Mouse (Mus musculus): ENCODE data around the gene Acsl6.
A peak's percentile ranks its signal among the peaks of the same experiment; 100 is the strongest.
"Not testable (repeated sequence)": the region's sequence is repeated elsewhere in the genome, so short reads cannot be mapped to it uniquely, and the experiment has no call there.

The Acsl6 gene

DNA sequence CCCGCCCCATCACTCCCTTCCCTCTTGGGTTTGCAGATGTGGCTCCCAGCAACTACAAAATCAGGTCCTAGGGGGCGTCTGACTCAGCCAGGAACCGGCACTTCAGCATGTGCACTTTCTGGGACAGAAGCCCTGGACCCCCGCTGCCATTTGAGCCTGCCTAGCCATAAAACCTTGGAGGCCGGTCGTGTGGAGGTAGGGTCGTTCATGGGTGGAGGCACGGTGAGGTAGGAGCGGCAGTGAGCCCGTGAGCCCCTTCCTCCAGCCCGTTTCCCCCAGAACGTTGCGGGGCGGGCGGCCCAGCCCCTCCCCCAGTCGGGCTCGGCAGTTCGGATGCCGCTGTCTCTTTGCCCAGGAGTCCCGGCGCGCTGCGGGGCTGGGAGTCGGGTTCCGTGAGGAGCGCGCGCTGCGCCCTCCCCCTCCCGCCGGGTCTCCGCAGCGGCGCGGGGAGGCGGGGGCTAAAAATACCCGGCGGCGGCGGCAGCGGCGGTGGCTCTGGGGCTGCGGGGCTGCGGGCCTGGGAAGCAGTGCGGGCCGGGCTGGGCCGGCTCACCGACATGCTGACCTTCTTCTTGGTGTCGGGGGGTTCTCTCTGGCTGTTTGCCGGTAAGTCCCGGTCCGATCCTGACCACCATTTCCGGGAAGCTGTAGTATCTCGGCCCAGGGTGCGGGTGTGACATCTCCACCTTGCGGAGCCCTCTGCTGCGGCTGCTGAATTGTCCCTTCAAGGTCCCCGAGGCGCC, at the start of gene Acsl6:
Acsl6 (plus strand) TSS at position 71 of the 743 bp plus-strand sequence.
- DNase-seq (ENCODE audit: low read depth): no peak

- no peak for DNase-seq (ENCODE audit: low read depth)
These were observed 49.5 kb upstream of the Acsl6 start for GRCm38 (mm10) chr11:54254114-54254513.

- DNase-seq (ENCODE audit: low read depth): peak; percentile 65
These were observed 46.8 kb upstream of the Acsl6 start for GRCm38 (mm10) chr11:54256624-54257376.

DNA sequence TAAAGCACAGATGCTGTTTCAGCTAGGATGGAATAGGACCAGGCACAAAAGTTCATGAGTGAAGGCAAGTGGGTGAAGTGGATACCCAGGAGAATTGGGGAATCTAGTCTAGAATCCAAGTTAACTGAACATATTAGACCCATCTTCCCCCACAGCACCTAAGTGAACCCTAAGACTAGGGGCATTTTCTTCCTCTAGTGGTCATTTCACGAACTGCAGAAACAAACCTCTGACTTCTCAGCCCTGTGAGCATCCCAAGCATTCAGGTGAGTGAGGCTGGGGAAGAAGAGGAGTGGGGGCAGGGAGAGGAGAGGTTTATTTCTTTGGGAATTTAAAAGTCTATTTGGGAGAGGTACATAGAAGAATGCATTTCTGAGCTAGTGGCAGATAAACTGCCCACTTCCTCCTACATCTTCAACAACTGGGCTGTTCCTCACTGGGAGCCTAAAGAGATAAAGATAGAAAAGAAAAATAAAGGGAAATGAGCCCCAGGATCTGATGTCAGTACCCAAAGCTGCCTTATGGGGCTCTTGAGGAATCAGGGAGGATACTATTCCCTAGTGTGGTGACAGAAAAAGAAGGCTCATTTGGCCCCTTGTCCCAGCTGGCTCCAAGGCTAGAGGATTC, 40.1 kb upstream of the Acsl6 start:
- peak; percentile 10 for DNase-seq (ENCODE audit: low read depth)

GRCm38 (mm10) chr11:54264542-54264941, 39.1 kb upstream of the Acsl6 start:
- peak; percentile 46 for DNase-seq (ENCODE audit: low read depth)

DNA sequence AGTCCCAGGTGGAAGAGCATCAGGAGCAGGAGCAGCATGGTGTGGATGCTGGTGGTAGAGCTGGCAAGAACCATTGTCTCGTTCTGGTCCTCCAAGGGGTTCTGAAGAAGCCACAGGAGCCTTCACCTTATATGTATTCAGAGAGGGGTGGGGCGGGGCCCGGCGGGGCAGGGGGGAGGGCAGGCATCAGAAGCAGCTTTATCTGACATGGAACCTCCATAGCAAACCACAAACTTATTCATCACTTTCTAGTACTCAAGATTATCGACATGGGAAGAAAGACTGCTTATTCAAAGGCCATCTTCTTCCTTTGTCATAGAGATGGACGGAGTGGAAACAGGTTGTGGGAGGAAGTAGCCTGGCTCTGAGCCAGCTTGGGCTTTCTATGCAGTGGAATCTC, 36.4 kb upstream of the Acsl6 start, which contains the start of gene Il3:
Il3 (minus strand) TSS at position 101 of the 400 bp plus-strand sequence.
- no peak for DNase-seq (ENCODE audit: low read depth)

- DNase-seq (ENCODE audit: low read depth): no peak
These were observed 34.3 kb upstream of the Acsl6 start for GRCm38 (mm10) chr11:54269191-54269896.

DNA sequence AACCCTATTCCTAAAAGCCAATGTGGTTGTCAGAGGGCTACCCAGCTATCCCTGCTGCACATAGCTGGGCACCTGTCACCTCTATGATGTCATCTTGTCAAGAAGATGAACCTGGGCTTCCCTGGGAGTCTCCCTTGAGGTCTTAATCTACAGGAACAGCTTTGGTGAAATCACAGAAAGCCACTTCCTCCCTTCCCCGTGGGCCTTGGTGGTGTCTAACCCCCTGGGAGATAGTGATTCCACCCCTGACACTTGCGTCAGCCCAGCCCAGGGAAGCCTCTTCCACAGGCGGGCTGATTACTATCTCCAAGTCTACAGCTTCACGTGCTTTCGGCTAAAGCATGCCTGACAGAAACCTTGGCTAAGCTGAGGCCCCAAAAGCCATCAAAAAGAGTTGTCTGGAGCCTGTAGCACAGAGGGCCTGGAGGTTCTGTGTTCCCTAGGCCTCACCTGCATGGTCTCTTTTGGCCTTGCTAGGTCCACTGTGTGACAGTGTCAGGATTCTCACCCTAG, 32.1 kb upstream of the Acsl6 start:
- DNase-seq (ENCODE audit: low read depth): no peak

DNA sequence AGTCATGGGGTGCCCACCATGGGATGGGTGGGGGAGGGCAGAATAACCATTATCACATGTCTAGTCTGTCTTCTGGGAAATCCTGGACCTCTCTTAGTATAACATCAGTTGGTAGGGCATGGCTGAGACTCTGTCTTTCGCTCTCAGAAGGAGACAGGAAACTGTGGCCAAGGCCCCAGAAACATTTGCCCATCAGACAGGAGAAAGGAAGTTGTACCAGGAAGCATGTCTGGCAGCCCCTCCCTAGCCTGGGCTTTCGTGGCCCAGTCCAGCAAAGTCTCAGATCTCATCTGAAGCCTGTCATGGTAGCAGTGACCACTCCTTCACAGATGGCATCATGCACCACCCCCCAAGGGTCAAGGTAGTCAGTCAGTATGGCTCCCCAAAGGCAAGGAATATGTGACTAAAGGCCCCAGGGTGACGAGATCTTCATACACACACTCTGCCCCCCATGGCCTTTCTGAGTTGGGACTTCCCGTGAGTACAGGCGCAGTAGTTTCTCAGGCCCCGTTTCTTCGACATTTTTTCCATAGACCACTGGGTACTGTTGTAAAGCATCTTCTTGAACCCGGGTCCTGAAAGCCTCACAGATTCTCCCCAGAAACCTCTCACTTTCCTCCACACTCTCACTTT, 15.7 kb upstream of the Acsl6 start:
- DNase-seq (ENCODE audit: low read depth): no peak

DNA sequence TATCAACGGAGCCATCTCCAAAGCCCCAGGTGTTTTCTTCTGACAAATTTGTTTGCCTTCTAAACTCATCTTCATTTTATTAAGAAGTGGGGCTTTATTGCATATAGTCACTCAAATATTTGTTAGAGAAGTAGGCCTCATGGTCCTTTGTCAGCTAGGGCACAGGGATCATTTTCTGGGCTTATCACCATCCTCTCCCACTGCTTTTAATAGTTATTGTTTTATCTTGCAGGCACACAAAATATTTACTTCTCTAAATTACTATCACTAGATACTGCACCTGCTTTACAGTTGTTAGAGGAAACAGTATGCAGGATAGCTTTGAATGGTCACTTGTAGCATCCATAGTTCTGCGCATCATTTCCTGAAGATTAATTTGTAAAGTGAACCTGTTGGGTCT, 11.4 kb upstream of the Acsl6 start:
- DNase-seq (ENCODE audit: low read depth): no peak

DNA sequence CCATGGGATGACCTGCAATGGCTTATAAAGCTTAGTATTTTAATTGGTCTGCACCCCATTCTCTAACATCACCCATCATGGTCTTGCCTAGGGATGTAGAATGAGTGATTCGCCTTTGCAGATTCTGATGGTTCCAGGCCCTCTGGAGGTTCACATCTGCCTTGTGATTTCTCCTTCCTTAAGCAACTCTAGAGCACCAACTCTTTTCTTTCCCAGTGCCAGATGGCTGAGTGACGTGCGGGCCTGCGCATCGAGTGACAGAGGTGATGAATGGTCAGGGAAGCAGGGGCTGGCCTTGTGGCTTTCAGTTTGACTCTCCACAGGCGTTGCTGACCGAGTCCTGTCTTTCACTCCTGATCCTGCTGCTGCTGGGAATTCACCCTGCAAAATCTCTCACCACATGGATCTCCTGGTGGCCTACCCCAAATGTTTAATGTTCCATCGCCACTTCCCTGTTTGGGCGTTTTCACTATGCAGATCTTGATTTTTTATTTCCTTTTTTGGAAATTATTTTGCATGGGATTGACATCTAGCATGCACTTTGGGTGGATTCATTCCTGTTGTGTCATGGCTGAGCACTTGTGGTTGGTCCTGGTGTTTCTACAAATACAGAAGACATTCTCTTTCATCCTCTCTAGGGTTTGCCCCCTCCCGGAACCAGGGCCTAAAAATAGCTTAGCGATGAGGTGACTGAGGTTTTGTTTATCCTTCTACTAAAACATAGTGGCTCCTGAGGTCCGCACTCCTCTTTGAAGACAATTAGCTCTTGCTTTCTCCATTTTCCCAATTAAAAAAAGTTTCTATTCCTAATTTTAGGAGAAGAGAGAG, 9.4 kb upstream of the Acsl6 start:
- no peak for DNase-seq (ENCODE audit: low read depth)

DNA sequence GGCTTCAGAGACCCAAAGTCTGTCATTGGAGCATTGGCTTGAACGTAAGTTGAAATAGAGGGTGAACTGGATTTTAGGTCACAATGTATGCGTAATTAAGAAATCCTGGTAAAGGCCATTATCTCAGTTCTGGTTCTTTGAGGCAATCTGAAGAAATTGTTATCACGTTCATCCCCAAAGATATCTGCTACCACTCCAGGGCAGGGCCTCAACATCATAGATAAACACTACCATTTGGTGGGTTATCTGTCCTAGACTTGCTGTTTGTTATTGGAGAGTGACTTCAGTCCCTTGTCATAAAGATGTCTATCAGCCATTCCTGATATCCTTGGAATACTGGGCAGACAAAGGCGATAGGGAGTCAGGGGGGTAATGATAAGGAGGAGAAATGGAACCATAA, 7.6 kb upstream of the Acsl6 start:
- no peak for DNase-seq (ENCODE audit: low read depth)

DNA sequence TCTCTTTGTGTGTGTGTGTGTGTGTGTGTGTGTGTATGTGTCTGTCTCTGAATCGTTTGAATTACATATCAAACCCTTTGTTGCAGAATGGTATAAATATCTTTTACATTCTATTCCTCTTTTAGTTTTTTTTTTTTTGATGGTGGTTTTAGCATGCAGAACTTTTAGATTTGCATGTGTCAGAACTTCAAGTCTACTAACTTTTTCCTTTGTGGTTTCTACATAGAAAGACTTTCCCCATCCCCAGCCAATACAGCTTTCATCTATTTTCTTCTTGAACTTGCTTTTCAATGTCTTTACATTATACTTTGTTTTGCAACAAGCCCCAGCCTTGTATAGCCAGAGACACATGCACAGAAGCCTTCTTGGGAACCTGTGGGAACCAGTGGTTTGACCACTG, 6.9 kb upstream of the Acsl6 start:
- DNase-seq (ENCODE audit: low read depth): no peak

GRCm38 (mm10) chr11:54297471-54297870, 6.1 kb upstream of the Acsl6 start:
- DNase-seq (ENCODE audit: low read depth): not testable (repeated sequence)

GRCm38 (mm10) chr11:54298777-54299176, 4.8 kb upstream of the Acsl6 start:
- no peak for DNase-seq (ENCODE audit: low read depth)

- DNase-seq (ENCODE audit: low read depth): no peak
These were observed 1.6 kb upstream of the Acsl6 start for GRCm38 (mm10) chr11:54301994-54302393.

- no peak for DNase-seq (ENCODE audit: low read depth)
These were observed 992 bp upstream of the Acsl6 start for GRCm38 (mm10) chr11:54302606-54303005.

DNA sequence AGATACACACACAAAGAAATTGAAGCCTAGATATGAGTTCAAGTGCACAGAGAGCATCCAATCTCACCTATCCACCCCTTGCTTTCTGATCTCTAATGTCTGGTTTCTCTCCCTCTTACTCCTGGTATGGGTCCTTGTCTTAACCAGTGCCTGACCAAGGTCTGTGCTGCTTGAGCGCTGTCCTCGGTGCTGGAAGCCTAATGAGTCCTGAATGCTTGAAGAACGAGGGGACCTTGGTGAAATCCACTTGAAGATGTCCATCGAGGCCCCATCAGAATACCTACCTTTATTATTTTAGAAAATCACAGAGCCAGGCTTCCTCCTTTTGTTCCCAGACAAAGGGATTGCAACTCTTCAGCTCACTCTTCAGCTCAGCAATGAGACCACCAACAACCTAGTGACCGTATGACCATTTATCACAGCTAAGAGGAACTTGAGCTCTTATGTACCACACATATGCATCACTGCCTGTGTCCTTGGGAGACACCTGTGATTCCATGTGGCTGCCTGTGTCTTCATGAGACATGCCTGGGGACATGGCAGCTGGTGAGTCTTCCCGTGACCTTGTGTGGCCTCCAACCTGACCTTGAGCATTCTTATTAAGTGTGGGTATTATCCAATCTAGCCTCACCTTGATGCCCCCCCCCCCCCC, 396 bp upstream of the Acsl6 start:
- DNase-seq (ENCODE audit: low read depth): peak; percentile 45

- DNase-seq (ENCODE audit: low read depth): no peak
These were observed 874 bp downstream of the Acsl6 start for GRCm38 (mm10) chr11:54304471-54304873.

GRCm38 (mm10) chr11:54305331-54305730, 1.7 kb downstream of the Acsl6 start:
- DNase-seq (ENCODE audit: low read depth): no peak
